8 mouse cellular contexts compared by ENCODE assay signal in the genomic region with DNA sequence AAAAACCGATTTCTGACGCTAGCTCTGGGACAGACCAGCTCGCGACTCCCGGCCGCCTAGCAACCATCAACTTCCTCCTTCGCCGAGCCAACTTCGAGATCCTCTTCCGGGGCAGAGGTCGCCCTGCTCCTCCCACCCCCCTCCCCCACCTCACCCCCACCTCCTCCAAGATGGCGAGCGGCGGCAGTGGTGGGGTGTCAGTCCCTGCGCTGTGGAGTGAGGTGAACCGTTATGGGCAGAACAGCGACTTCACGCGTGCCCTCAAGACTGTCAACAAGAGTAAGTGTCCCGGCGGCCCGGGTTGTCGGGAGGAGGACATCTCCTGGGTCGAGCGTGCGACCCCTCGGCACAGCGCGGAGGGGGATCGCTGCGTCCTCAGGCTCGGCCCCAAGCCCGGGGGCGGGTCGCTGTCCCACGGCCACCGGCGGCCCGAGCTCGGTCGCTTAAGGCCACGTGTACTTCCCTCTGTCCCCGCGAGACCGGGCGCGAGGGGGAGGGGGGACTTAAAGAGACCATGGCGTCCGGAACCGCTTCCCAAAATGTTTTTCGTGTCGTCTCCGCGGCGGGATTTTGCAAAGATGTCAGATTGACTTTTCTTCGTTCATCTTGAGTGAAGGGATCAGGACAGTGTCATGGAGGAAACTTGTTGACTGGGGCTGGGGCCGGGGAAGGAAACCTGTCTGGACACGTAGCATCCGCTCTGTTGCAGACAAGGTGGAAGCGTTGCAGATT. TPM values are rescaled to one million over a fixed set of nuclear protein-coding genes. Genes with fewer than 3 reads are reported as not detected.
A peak's percentile ranks its signal among the peaks of the same experiment; 100 is the strongest.
DNase-seq lines count a peak whose midpoint lies in the region; ATAC-seq lines count a peak whose summit lies in the region.

TSS of gene Srp72 (plus strand) at position 130 of the 732 bp plus-strand sequence.

- DNase-seq in CD8-positive naive resting alpha-beta T cell, adult 2 months (ENCODE audit: low read depth in 2 of 2, low spot score in 2 of 2): peak; percentile 65 to 67
- peak; percentile 70 for DNase-seq in c-Kit-positive CD71-negative TER-119-negative erythroid progenitor cells, embryonic 14.5 days (ENCODE audit: low read depth)
- peak; percentile 95 for DNase-seq in forebrain, embryonic 11.5 days (ENCODE audit: low spot score)
- peak; percentile 91 for DNase-seq in kidney, postnatal 14 days
- peak; percentile 90 for DNase-seq in naive thymus-derived CD4-positive, alpha-beta T cell, adult 2 months (ENCODE audit: low read depth)
- DNase-seq in splenic B cell, adult 2 months (ENCODE audit: low read depth, low spot score): peak; percentile 94

- H3K9me3 ChIP-seq in forebrain, embryonic 11.5 days (ENCODE audit: control insufficient read depth, low read length): no peaks in the 10 kb centered on the region
- no peaks in the 10 kb centered on the region for H3K9me3 ChIP-seq in heart, embryonic 15.5 days (replicated peaks)
- H3K9me3 ChIP-seq in liver, embryonic 12.5 days (replicated peaks): no peaks in the 10 kb centered on the region

- peak within 1 kb of the TSS; percentile 94 for H3K4me3 ChIP-seq in forebrain, embryonic 11.5 days (ENCODE audit: low read depth, low read length)
- peak within 1 kb of the TSS; percentile 88 for H3K4me3 ChIP-seq in heart, embryonic 15.5 days
- H3K4me3 ChIP-seq in liver, embryonic 12.5 days: peak within 1 kb of the TSS; percentile 98

- H3K36me3 ChIP-seq in forebrain, embryonic 11.5 days (ENCODE audit: control insufficient read depth, insufficient read depth, low read length): no peaks in the 10 kb centered on the region; the same call in 1 of the 2 replicates
- H3K36me3 ChIP-seq in heart, embryonic 15.5 days: peaks cover 33% of the 10 kb centered on the region
- peaks cover 53% of the 10 kb centered on the region for H3K36me3 ChIP-seq in liver, embryonic 12.5 days
- H3K36me3 ChIP-seq in splenic B cell, adult 2 months (ENCODE audit: control insufficient read depth, insufficient read depth, low read length, poor library complexity, severe bottlenecking): peaks cover 5% of the 10 kb centered on the region; the same call in 1 of the 2 replicates

- no peaks in the 10 kb centered on the region for H3K27me3 ChIP-seq in forebrain, embryonic 11.5 days (ENCODE audit: control insufficient read depth, insufficient read depth, low read length)
- no peaks in the 10 kb centered on the region for H3K27me3 ChIP-seq in heart, embryonic 15.5 days
- H3K27me3 ChIP-seq in liver, embryonic 12.5 days (replicated peaks): no peaks in the 10 kb centered on the region
- H3K27me3 ChIP-seq in splenic B cell, adult 2 months (ENCODE audit: control insufficient read depth, insufficient read depth, low read length, poor library complexity, severe bottlenecking): no peaks in the 10 kb centered on the region

- peak within 1 kb of the TSS; percentile 68 for H3K27ac ChIP-seq in forebrain, embryonic 11.5 days (ENCODE audit: low read depth, low read length)
- H3K27ac ChIP-seq in heart, embryonic 15.5 days: peak within 1 kb of the TSS; percentile 92
- peak within 1 kb of the TSS; percentile 87 for H3K27ac ChIP-seq in liver, embryonic 12.5 days

- ATAC-seq in forebrain, embryonic 11.5 days (replicated peaks; ENCODE audit: low FRiP score): peak; percentile 96
- peak; percentile 91 for ATAC-seq in heart, embryonic 15.5 days (replicated peaks; ENCODE audit: insufficient number of reproducible peaks, insufficient read depth, low FRiP score, low read depth)
- peak; percentile 91 for ATAC-seq in liver, embryonic 12.5 days

- H3K4me2 ChIP-seq in forebrain, embryonic 11.5 days (ENCODE audit: low read depth, low read length, severe bottlenecking): peak within 1 kb of the TSS; percentile 78
- H3K4me2 ChIP-seq in heart, embryonic 15.5 days: peak within 1 kb of the TSS; percentile 87
- H3K4me2 ChIP-seq in liver, embryonic 12.5 days: peak within 1 kb of the TSS; percentile 83

- H3K9ac ChIP-seq in forebrain, embryonic 11.5 days (ENCODE audit: low read length): peak within 1 kb of the TSS; percentile 84
- H3K9ac ChIP-seq in heart, embryonic 15.5 days: peak within 1 kb of the TSS; percentile 87
- H3K9ac ChIP-seq in liver, embryonic 12.5 days: peak within 1 kb of the TSS; percentile 95

- H3K4me1 ChIP-seq in forebrain, embryonic 11.5 days (replicated peaks; ENCODE audit: control insufficient read depth, insufficient read depth, low read length): peaks cover 8% of the 10 kb centered on the region; the same call in 1 of the 2 replicates
- H3K4me1 ChIP-seq in heart, embryonic 15.5 days (replicated peaks): peaks cover 13% of the 10 kb centered on the region
- peaks cover 23% of the 10 kb centered on the region for H3K4me1 ChIP-seq in liver, embryonic 12.5 days

- WGBS in forebrain, embryonic 11.5 days: under 1% methylated on average over 60 of the region's 60 CpGs
- WGBS in heart, embryonic 15.5 days: under 1% methylated on average over 60 of the region's 60 CpGs
- WGBS in liver, embryonic 12.5 days (ENCODE audit: insufficient replicate concordance): under 1% methylated on average over 58 of the region's 60 CpGs

RNA-seq across cellular contexts. Expression of gene Srp72, which starts in this region (rescaled TPM):
- polyA plus RNA-seq in forebrain, embryonic 11.5 days (2014; fragmentation: Nextera tagmentation; extraction: Ambion mirVana): 72.4 and 77.1 TPM in 2 replicates
- 41.2 and 59.1 TPM in 2 replicates for polyA plus RNA-seq in heart, embryonic 15.5 days (2015; fragmentation: Nextera tagmentation; extraction: Ambion mirVana)
- polyA plus RNA-seq in liver, embryonic 12.5 days (2016; fragmentation: Nextera tagmentation; extraction: Ambion mirVana): 58.9 and 61.9 TPM in 2 replicates

Comparison
In these comparisons a context has a peak if more than half of its experiments do, and no peak if none do; other contexts are left out.
1. Peak in every context shown above with its lines: DNase-seq, ATAC-seq, H3K4me3 ChIP-seq and H3K27ac ChIP-seq.